Mouse (Mus musculus): Measurements from ENCODE around the gene Lmtk3. TPM values are rescaled to one million over a fixed set of nuclear protein-coding genes. Genes with fewer than 3 reads are reported as not detected.

Lmtk3 gene
- polyA plus RNA-seq, 1 experiment, result 1.9 TPM

DNA sequence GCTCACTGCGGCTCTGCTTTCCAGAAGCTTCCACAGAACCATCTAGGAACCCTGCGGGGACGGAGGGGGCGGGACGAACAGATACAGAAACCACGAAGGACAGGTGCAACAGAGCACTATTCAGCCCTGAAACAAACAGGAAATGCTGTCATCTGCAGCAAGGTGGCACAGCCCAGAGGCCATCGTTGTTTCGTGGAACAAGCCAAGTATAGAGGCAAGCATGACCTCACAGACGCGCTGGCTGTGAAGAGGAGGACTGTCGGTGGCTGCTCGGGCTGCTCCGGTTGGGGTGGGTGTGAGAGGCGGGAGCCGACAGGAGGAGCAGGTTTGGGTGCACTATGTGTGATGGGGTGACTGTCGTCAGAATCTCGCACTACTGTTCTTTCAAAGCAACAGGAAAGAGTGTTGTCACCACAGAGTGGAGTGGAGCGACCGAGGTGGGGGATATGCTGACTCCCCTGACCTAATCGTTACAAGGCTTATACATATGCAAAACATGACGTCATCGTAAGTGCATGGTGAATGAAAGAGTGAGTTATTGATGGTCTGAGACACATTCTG, 4.4 kb upstream of the Lmtk3 start:
- WGBS, result 7% methylated on average over 22 of the region's 22 CpGs
- Histone ChIP-seq H3K4me1 (ENCODE audit: control insufficient read depth, insufficient read depth, insufficient read length, low read length) (peaks cover 10% of the 10 kb centered on the region), H3K27ac (ENCODE audit: insufficient read depth, low read depth, low read length) (peak overlapping the region; percentile 46; the same call in 1 of the 2 replicates), H3K4me3 (ENCODE audit: low read depth, low read length) (peak overlapping the region; percentile 41), H3K36me3 (ENCODE audit: control insufficient read depth, insufficient read depth, low read length) (no peaks in the 10 kb centered on the region), H3K27me3 (ENCODE audit: control insufficient read depth, insufficient read depth, low read length) (no peaks in the 10 kb centered on the region)
- TF ChIP-seq CTCF (IDR thresholded peaks at IDR 0.05; ENCODE audit: extremely low read depth, insufficient read length, insufficient replicate concordance, low read depth, low read length) (no peak), POLR2A (IDR thresholded peaks at IDR 0.05; ENCODE audit: low read depth, low read length) (no peak)

DNA sequence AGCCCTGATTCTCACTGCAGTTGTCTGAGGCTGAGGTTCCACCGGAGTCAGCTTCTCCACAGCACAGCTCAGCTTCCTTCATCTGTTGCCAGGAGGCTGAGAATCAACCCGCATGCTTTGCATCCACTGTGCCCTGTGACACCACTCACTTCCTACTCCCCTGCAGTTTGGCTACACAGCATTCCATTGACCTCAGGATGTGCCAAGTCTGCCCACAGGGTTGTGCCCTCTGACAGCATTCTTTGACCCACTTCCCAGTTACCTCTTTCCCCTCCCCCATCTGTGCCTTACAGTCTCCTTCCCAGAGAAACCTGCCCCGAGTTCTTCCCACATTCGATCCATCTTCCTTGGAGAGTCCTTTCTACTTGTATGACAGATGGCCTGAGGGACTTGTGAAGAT, 1.3 kb upstream of the Lmtk3 start:
- Histone ChIP-seq H3K36me3 (ENCODE audit: control insufficient read depth, insufficient read depth, low read length) (no peaks in the 10 kb centered on the region), H3K27ac (ENCODE audit: insufficient read depth, low read depth, low read length) (no peak overlapping the region), H3K27me3 (ENCODE audit: control insufficient read depth, insufficient read depth, low read length) (peaks cover 18% of the 10 kb centered on the region), H3K4me3 (ENCODE audit: low read depth, low read length) (no peak overlapping the region), H3K4me1 (ENCODE audit: control insufficient read depth, insufficient read depth, insufficient read length, low read length) (peaks cover 10% of the 10 kb centered on the region)
- WGBS, result 60% methylated on average over 4 of the region's 4 CpGs
- TF ChIP-seq POLR2A (IDR thresholded peaks at IDR 0.05; ENCODE audit: low read depth, low read length) (no peak), CTCF (IDR thresholded peaks at IDR 0.05; ENCODE audit: extremely low read depth, insufficient read length, insufficient replicate concordance, low read depth, low read length) (no peak)

DNA sequence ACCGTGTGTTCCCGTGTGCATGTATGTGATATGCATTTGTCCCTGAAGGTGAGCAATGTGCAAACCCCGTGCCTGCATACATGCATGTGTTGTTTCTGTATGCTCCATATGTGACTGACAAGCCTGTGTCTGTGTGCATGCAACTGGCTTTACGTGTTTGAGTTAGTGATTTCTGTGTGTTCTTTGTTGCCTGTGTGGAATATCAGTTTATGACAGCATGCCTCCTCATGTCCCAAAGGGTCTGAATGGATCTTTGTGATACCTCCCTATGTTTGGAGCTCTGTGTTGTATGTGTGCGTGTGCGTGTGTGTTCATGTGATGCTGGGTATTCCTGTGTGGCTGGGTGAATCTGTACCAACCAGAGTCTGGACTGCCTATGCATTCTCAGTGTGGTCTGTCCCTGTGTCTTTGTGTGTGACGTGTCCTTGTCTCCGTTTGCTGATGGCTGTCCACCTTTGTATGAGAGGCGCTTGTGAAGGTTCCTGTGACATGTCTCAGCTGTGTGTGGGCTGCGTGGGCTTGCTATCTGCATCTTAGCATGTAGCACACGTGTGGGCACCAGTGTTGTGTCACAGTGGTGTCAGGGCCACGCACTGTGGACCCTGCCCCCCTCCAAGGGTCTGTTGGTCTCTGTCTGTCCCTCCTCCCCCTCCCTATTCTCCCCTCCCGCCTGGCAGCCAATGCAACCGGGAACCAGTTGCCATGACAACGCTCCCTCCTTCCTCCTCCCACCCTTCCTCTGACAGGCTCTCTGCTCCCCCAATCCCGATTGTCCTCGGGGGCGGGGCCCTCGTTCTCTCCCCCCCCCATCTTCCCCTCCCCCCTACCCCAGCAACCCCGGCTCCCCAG, 1.2 kb downstream of the Lmtk3 start, which contains the start of gene Sult2b1:
Gene Sult2b1, minus strand, starts transcription at position 146 of the 849 bp plus-strand sequence.
- H3K27ac ChIP-seq (ENCODE audit: insufficient read depth, low read depth, low read length), result no peak within 1 kb of the TSS
- H3K4me1 ChIP-seq (ENCODE audit: control insufficient read depth, insufficient read depth, insufficient read length, low read length), result peaks cover 5% of the 10 kb centered on the region
- WGBS, result 25% methylated on average over 20 of the region's 20 CpGs
- H3K36me3 ChIP-seq (ENCODE audit: control insufficient read depth, insufficient read depth, low read length), result no peaks in the 10 kb centered on the region
- TF ChIP-seq POLR2A (IDR thresholded peaks at IDR 0.05; ENCODE audit: low read depth, low read length) (no peak), CTCF (IDR thresholded peaks at IDR 0.05; ENCODE audit: extremely low read depth, insufficient read length, insufficient replicate concordance, low read depth, low read length) (no peak)
- H3K27me3 ChIP-seq (ENCODE audit: control insufficient read depth, insufficient read depth, low read length), result peaks cover 20% of the 10 kb centered on the region
- peak within 1 kb of the TSS; percentile 63 for H3K4me3 ChIP-seq (ENCODE audit: low read depth, low read length)

DNA sequence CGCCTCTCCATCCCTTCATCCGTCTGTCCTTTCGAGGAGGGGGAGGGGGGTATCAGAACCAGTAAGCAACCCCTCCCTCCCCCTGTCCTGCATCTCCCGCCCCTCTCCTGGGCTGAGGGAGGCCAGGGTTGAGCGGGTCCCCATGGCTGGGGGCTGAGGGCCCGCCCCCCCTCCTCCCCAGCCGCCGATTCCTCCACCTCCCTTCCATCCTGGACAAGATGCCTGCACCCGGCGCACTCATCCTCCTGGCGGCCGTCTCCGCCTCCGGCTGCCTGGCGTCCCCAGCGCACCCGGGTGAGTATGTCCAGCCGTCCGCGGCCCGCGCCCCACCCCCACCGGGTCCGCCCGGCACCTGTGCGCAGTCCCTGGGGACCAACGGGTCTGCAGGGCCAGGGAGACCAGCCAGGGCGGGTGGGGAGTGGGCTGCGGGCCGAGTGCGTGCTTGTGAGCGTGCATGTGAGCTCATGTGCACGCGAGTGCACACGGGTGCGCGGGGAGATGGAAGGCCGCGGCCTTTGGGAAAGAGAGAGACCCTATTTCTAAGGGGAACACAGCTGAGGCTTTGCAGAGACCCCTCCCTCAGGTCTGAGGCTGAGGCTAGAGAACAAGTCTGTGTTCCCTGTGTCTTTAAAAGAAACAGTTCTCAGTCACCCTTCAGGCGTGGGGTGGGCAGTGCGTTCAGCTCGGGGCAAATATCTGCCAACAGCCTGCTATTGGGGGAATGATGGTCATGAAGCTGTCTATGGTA, 2.0 kb downstream of the Lmtk3 start:
- Histone ChIP-seq H3K27me3 (ENCODE audit: control insufficient read depth, insufficient read depth, low read length) (peaks cover 20% of the 10 kb centered on the region), H3K36me3 (ENCODE audit: control insufficient read depth, insufficient read depth, low read length) (no peaks in the 10 kb centered on the region), H3K4me3 (ENCODE audit: low read depth, low read length) (peak overlapping the region; percentile 36), H3K4me1 (ENCODE audit: control insufficient read depth, insufficient read depth, insufficient read length, low read length) (peaks cover 5% of the 10 kb centered on the region), H3K27ac (ENCODE audit: insufficient read depth, low read depth, low read length) (no peak overlapping the region)
- no peak for TF ChIP-seq CTCF (IDR thresholded peaks at IDR 0.05; ENCODE audit: extremely low read depth, insufficient read length, insufficient replicate concordance, low read depth, low read length)
- TF ChIP-seq POLR2A (IDR thresholded peaks at IDR 0.05; ENCODE audit: low read depth, low read length), result no peak
- WGBS, result 3% methylated on average over 39 of the region's 42 CpGs

DNA sequence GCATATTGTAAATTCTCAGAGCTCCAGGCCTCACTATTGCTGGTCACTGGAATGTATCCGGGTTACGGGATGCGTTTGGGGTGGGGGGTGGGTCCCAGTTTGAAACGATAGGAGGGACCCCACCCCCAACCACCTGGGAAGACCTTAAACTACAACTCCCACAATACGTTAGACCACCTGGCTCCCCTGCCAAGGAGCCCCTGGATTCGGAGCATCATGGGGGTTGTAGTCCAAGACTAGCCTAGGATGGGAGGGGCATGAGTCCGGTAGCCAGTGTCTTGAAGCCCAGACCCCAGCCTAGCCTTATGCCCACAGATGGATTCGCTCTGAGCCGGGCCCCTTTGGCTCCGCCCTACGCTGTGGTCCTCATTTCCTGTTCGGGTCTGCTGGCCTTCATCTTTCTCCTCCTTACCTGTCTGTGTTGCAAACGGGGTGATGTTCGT, 2.6 kb downstream of the Lmtk3 start:
- Histone ChIP-seq H3K27me3 (ENCODE audit: control insufficient read depth, insufficient read depth, low read length) (peaks cover 20% of the 10 kb centered on the region), H3K36me3 (ENCODE audit: control insufficient read depth, insufficient read depth, low read length) (no peaks in the 10 kb centered on the region), H3K27ac (ENCODE audit: insufficient read depth, low read depth, low read length) (no peak overlapping the region), H3K4me1 (ENCODE audit: control insufficient read depth, insufficient read depth, insufficient read length, low read length) (peaks cover 5% of the 10 kb centered on the region), H3K4me3 (ENCODE audit: low read depth, low read length) (no peak overlapping the region)
- no peak for TF ChIP-seq POLR2A (IDR thresholded peaks at IDR 0.05; ENCODE audit: low read depth, low read length)
- TF ChIP-seq CTCF (IDR thresholded peaks at IDR 0.05; ENCODE audit: extremely low read depth, insufficient read length, insufficient replicate concordance, low read depth, low read length), result no peak
- 5% methylated on average over 14 of the region's 14 CpGs for WGBS

DNA sequence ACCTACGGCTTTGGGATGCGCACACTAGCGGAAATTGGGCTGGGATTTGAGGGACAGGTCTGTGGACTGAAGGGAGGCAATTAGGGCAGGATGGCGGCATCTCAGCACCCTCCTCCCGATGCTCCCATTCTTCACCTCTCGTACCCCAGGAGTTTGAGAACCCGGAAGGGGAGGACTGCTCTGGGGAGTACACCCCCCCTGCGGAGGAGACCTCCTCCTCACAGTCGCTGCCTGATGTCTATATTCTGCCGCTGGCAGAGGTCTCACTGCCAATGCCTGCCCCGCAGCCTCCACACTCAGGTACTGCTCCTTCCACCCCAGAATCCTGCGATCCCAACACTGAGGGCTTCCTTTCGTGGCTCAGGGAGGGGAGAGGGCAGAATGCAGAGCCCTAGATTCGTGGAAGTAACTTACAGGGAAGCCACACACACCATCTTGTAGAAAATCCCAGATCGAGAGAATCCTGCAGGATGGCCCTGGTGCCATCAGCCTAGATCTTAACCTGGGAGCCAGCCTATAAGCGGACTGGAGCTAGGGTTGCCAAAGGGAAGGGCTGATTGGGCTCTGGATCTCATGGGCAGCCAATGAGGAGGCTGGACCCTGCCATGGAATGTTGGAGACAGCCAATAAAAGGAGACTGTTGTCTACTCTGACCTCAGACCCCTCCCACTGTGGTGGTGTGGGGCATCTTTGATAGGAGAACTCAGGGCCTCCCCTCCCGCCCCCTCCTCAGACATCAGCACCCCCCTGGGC, 3.3 kb downstream of the Lmtk3 start:
- Histone ChIP-seq H3K4me3 (ENCODE audit: low read depth, low read length) (no peak overlapping the region), H3K36me3 (ENCODE audit: control insufficient read depth, insufficient read depth, low read length) (no peaks in the 10 kb centered on the region), H3K4me1 (ENCODE audit: control insufficient read depth, insufficient read depth, insufficient read length, low read length) (peaks cover 5% of the 10 kb centered on the region), H3K27me3 (ENCODE audit: control insufficient read depth, insufficient read depth, low read length) (peaks cover 20% of the 10 kb centered on the region), H3K27ac (ENCODE audit: insufficient read depth, low read depth, low read length) (no peak overlapping the region)
- no peak for TF ChIP-seq POLR2A (IDR thresholded peaks at IDR 0.05; ENCODE audit: low read depth, low read length)
- TF ChIP-seq CTCF (IDR thresholded peaks at IDR 0.05; ENCODE audit: extremely low read depth, insufficient read length, insufficient replicate concordance, low read depth, low read length), result no peak
- WGBS, result 17% methylated on average over 17 of the region's 17 CpGs
